Mouse (Mus musculus) embryonic facial prominence, embryonic 10.5 days (tissue): ENCODE results near the gene Sh3bp1. TPM values are rescaled to one million over a fixed set of nuclear protein-coding genes. Genes with fewer than 3 reads are reported as not detected.

Experiments
- DNase-seq: peaks from one replicate; pipeline ENCODE4 v3.0.0-alpha.2; 2017; ENCODE audit warnings: low spot score
- H3K27ac ChIP-seq: fragments of 300-500 bp; sonication (generic); replicated peaks from 2 replicates; pipeline ENCODE4 v1.5.1; 2016; ENCODE audit warnings: mild to moderate bottlenecking
- H3K27me3 ChIP-seq: fragments of 300-500 bp; sonication (generic); replicated peaks from 2 replicates; pipeline ENCODE4 v1.6.1; 2016; ENCODE audit warnings: low read depth, mild to moderate bottlenecking; ENCODE audit not compliant: poor library complexity, severe bottlenecking
- H3K36me3 ChIP-seq: fragments of 300-500 bp; sonication (generic); replicated peaks from 2 replicates; pipeline ENCODE4 v1.6.1; 2016; ENCODE audit warnings: mild to moderate bottlenecking, moderate library complexity
- H3K4me1 ChIP-seq: fragments of 300-500 bp; sonication (generic); 2 replicates; pipeline ENCODE4 v1.6.1; 2016
- H3K4me3 ChIP-seq: fragments of 300-500 bp; sonication (generic); 2 replicates; pipeline ENCODE4 v1.5.1; 2016; ENCODE audit warnings: mild to moderate bottlenecking, moderate library complexity
- H3K9me3 ChIP-seq: fragments of 300-500 bp; sonication (generic); 2 replicates; pipeline ENCODE4 v1.6.1; 2016; ENCODE audit warnings: mild to moderate bottlenecking
- WGBS: fragments of 180-500 bp; shearing (Covaris S2); methylation state at CpG from one replicate; pipeline ENCODE4 v1.1.7; 2016; 5-methylcytosine and 5-hydroxymethylcytosine counted together
- polyA plus RNA-seq: library from polyadenylated mRNA; unstranded; fragments of >200 nt; fragmentation: Nextera tagmentation; extraction: Ambion mirVana; gene quantifications from 2 replicates; pipeline ENCODE4 v1.2.1, GENCODE M21; 2016

The Sh3bp1 gene
- polyA plus RNA-seq, 1 experiment from 2014 or later = 35.6 TPM

DNA sequence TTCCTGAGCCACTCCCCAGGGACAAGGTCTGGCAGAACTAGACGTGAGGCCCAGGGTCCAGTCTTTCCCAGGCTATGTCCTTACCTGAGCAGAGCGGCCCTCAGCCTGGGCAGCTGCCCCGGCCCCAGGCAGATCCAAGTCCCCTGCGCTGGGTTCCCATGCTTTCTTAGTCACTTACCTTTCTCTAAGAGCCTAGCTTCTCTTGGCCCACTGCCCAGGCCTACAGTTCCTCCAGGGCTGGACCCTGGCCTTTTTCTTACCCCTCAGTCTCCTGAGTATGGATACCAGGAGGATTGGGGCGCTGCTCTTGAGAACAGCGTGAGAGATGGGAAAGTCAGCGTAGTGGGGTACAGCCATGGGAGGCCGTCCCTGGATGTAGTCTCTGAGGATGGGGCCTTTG lies 19.1 kb upstream of the Sh3bp1 start:
- no peaks in the 10 kb centered on the region for H3K9me3 ChIP-seq
- 95% methylated on average over 8 of the region's 8 CpGs for WGBS
- peaks cover 35% of the 10 kb centered on the region for H3K4me1 ChIP-seq
- no peak overlapping the region for H3K4me3 ChIP-seq
- H3K36me3 ChIP-seq = peaks cover 60% of the 10 kb centered on the region
- 0 out of 2 replicates have a peak overlapping the region, but pooled peaks have one; percentile 16 for H3K27ac ChIP-seq
- H3K27me3 ChIP-seq = no peaks in the 10 kb centered on the region
- DNase-seq = no peak

DNA sequence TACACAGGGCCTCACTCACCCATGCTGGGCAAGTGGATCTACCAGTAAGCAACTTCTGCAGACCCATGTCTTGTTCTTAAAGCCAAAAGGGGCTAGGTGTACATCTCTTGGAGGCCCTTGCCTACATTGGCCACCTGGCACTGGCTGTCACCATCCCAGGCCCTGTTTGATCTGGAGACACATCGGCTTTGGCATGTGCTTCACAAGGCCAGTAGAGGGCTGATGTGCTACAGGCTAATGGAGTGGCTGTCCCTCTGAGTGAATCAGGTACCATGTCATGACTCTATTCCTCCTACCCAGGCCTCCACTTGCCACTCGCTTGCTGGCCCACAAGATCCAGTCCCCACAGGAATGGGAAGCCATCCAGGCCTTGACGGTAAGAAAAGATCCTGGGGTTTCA lies 17.7 kb upstream of the Sh3bp1 start:
- Histone ChIP-seq H3K36me3 (peaks cover 74% of the 10 kb centered on the region), H3K4me3 (no peak overlapping the region), H3K27me3 (no peaks in the 10 kb centered on the region), H3K27ac (no peak overlapping the region), H3K9me3 (no peaks in the 10 kb centered on the region), H3K4me1 (peaks cover 22% of the 10 kb centered on the region)
- no peak for DNase-seq
- WGBS = 91% methylated on average over 3 of the region's 3 CpGs

DNA sequence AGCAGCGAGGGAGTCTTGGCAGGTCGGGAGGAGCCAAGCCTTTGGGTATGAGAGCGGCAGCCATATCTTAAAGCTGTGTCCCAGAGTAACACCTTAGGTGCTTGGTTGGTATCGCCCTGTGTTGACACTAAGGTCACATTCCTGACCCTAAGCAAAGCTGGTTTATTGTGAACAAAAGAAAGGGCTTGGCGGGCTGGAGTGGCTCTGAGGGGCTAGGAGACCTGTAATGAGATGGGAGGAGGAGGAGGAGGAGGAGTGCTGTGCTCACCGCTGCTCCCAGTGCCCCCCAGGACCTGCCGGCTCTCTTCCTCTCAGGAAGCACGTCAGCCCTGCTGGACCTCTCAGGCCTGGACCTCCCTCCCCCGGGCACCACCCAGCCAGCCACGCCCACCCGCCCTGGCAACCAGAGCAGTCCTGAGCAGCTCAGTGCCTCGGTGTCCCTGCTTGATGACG lies 10.1 kb upstream of the Sh3bp1 start:
- H3K27ac ChIP-seq = peak overlapping the region; percentile 77

DNA sequence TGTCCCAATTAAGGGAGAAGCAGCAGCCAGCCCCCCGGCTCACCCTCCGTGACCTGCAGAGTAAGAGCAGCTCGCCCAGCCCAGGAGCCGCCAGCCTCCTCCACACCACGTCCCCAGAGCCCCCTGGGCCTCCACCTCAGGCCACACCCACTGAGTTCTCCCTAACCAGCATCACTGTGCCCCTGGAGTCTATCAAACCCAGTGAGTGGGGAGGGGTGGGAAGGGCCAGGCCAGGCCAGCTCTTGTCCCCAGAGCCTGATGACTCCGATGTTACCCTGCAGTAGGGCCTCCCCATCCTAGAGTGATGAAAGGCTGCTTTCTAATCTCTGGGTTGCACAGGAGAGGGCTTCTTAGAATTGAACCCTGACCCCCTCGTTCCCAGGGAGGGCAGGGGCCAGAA lies 7.1 kb upstream of the Sh3bp1 start:
- Histone ChIP-seq H3K4me1 (peaks cover 73% of the 10 kb centered on the region), H3K27ac (0 out of 2 replicates have a peak overlapping the region, but pooled peaks have one; percentile 1), H3K36me3 (peaks cover 83% of the 10 kb centered on the region), H3K27me3 (no peaks in the 10 kb centered on the region), H3K4me3 (no peak overlapping the region), H3K9me3 (no peaks in the 10 kb centered on the region)
- no peak for DNase-seq
- 57% methylated on average over 7 of the region's 7 CpGs for WGBS

More for the DNA sequence above, 10.1 kb upstream of the Sh3bp1 start:
- H3K4me3 ChIP-seq = peak overlapping the region; percentile 1; the same call in 1 of the 2 replicates
- no peaks in the 10 kb centered on the region for H3K27me3 ChIP-seq
- WGBS = 21% methylated on average over 13 of the region's 13 CpGs
- H3K9me3 ChIP-seq = no peaks in the 10 kb centered on the region
- peaks cover 98% of the 10 kb centered on the region for H3K36me3 ChIP-seq
- peak; percentile 53 for DNase-seq
- peaks cover 44% of the 10 kb centered on the region for H3K4me1 ChIP-seq

DNA sequence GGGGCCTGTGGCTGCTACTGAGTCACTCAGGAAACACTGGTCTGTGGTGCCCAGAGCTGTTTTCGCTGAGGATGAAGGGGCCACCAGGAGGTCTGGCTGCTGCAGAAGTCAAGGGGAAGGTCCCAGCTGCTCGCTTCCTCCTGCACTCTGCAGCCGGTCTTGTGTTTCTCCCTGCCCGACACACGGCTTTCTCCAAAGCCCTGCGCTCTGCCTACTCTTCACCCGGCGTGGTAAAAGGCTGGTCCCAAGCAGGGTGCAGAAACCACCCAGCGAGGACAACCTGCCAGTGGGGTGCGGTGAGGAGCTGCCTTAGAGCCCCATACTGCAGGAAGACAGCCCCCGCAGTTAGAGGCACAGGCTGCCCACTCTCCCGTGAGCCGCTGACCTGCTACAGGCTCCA lies 4.8 kb upstream of the Sh3bp1 start:
- H3K27ac ChIP-seq = 0 out of 2 replicates have a peak overlapping the region, but pooled peaks have one; percentile 62
- 78% methylated on average over 13 of the region's 13 CpGs for WGBS
- no peaks in the 10 kb centered on the region for H3K9me3 ChIP-seq
- 0 out of 2 replicates have a peak overlapping the region, but pooled peaks have one; percentile 0 for H3K4me3 ChIP-seq
- 0 out of 2 replicates have a peak, but pooled peaks cover 9% of the 10 kb centered on the region for H3K27me3 ChIP-seq
- DNase-seq = no peak
- H3K4me1 ChIP-seq = peaks cover 82% of the 10 kb centered on the region
- H3K36me3 ChIP-seq = peaks cover 60% of the 10 kb centered on the region

DNA sequence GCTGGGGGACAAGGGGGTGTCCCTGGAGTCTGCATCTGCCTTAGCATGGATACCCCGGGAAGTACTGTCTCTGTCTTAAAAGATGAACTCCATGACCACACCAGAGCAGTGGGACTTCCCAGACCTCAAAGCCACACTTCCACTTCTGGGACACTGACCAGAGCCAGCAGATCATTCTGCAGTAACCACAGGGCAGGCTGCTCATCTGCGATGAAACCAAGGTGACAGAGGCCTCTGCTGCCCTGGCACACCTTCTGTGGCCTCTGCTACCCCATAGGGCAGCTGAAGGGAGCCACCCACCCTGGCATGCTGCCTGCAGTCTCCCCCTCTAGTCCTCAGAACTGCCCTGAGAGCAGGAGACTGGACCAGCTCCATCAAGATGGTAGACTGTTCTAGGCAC lies 3.8 kb upstream of the Sh3bp1 start:
- no peak for DNase-seq
- Histone ChIP-seq H3K36me3 (peaks cover 51% of the 10 kb centered on the region), H3K9me3 (no peaks in the 10 kb centered on the region), H3K4me1 (peaks cover 89% of the 10 kb centered on the region), H3K27me3 (0 out of 2 replicates have a peak, but pooled peaks cover 11% of the 10 kb centered on the region), H3K27ac (peak overlapping the region; percentile 2; the same call in 1 of the 2 replicates), H3K4me3 (no peak overlapping the region)
- WGBS = 83% methylated on average over 2 of the region's 2 CpGs

DNA sequence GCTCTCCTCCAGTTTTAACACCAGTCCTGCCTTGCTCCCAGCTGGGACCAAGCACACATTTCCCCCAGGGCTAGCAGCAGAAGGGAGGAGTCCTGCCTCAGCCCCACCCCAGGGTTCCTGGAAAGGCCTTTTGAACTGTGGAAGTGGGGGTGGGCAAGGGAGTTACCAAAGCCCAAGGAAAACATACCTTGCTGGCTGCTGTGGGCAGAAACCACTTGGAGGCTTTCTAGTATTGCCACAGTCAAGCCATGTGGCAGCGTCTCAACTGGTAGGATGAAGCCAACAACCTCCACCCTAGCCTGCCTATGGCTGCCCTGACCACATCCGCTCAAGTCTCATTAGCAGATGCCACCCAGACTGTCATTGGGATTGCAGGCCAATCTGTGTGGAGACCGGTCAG lies 3.4 kb upstream of the Sh3bp1 start:
- H3K9me3 ChIP-seq = no peaks in the 10 kb centered on the region
- H3K36me3 ChIP-seq = peaks cover 47% of the 10 kb centered on the region
- H3K4me3 ChIP-seq = no peak overlapping the region
- H3K4me1 ChIP-seq = peaks cover 94% of the 10 kb centered on the region
- 85% methylated on average over 3 of the region's 3 CpGs for WGBS
- H3K27ac ChIP-seq = peak overlapping the region; percentile 2
- DNase-seq = no peak
- 0 out of 2 replicates have a peak, but pooled peaks cover 15% of the 10 kb centered on the region for H3K27me3 ChIP-seq

DNA sequence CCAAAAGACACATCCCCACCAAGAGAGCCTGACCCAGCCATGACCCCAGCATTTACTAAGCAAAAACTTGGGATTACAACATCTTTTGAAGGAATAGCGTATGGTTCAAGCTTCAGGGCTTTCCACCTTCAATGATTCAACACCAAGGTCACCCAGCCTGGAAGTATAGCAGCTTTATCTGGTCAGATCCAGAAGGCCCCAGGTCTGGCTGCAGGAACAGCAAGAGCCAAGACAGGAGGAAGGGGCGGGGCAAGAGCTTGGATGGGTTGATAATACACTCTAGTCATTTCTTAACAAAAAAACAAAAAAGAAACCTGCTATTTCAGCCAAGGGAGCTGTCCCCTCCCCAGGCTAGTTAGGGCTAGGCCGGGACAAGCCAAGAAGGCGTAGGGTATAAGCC lies 2.1 kb upstream of the Sh3bp1 start:
- H3K27me3 ChIP-seq = 0 out of 2 replicates have a peak, but pooled peaks cover 24% of the 10 kb centered on the region
- DNase-seq = no peak
- peaks cover 42% of the 10 kb centered on the region for H3K36me3 ChIP-seq
- H3K27ac ChIP-seq = peak overlapping the region; percentile 19
- WGBS = 86% methylated on average over 4 of the region's 4 CpGs
- no peaks in the 10 kb centered on the region for H3K9me3 ChIP-seq
- H3K4me1 ChIP-seq = peaks cover 93% of the 10 kb centered on the region
- H3K4me3 ChIP-seq = no peak overlapping the region

DNA sequence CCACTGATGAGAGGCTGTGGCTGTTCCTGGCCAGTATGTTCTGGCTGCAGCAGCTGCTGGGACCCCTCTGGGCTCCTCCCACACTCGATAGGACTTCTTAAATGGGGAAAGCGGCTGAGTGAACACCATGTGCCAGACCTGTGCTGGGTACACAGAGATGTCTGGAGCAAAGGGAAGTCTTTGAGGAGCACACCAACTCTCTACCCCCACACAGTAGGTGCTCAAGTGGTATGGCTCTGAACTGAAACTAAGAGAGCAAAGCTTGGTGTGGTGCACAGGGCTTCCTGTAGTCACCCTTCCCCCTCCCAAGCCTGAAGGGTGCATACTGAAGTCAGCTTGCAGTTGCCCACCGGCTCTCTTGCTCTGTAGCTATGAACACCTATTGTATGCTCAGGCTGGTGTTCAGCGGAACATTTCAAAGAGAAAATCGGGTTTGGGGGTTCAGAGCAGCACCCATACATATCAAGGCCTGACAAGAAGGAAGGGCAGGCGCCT lies 1.0 kb upstream of the Sh3bp1 start:
- peak overlapping the region; percentile 87 for H3K27ac ChIP-seq
- H3K36me3 ChIP-seq = peaks cover 42% of the 10 kb centered on the region
- H3K9me3 ChIP-seq = no peaks in the 10 kb centered on the region
- peaks cover 82% of the 10 kb centered on the region for H3K4me1 ChIP-seq
- 0 out of 2 replicates have a peak, but pooled peaks cover 24% of the 10 kb centered on the region for H3K27me3 ChIP-seq
- WGBS = 57% methylated on average over 6 of the region's 6 CpGs
- peak overlapping the region; percentile 79 for H3K4me3 ChIP-seq
- DNase-seq = no peak

DNA sequence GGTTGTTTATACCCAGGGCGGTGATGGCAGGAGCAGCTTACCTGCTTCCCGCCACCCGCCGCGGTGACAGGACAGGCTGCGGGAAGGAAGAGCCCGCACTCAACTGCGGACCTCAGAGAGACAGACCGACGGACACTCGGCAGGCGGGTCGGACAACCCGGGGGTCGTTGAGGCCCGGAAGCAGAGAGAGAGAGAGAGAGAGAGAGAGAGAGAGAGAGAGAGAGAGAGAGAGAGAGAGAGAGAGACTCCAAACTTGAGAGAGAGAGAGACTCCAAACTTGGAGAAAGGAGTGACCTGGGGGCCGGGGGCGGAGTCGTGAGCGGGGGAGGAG lies 194 bp upstream of the Sh3bp1 start, which contains the start of gene Gm49510:
TSS of gene Gm49510 (plus strand) at position 259 of the 331 bp plus-strand sequence.
- peaks cover 42% of the 10 kb centered on the region for H3K36me3 ChIP-seq
- peak within 1 kb of the TSS; percentile 87 for H3K27ac ChIP-seq
- peak within 1 kb of the TSS; percentile 79 for H3K4me3 ChIP-seq
- peaks cover 74% of the 10 kb centered on the region for H3K4me1 ChIP-seq
- H3K9me3 ChIP-seq = no peaks in the 10 kb centered on the region
- peak; percentile 33 for DNase-seq
- WGBS = 2% methylated on average over 20 of the region's 20 CpGs
- 0 out of 2 replicates have a peak, but pooled peaks cover 24% of the 10 kb centered on the region for H3K27me3 ChIP-seq

DNA sequence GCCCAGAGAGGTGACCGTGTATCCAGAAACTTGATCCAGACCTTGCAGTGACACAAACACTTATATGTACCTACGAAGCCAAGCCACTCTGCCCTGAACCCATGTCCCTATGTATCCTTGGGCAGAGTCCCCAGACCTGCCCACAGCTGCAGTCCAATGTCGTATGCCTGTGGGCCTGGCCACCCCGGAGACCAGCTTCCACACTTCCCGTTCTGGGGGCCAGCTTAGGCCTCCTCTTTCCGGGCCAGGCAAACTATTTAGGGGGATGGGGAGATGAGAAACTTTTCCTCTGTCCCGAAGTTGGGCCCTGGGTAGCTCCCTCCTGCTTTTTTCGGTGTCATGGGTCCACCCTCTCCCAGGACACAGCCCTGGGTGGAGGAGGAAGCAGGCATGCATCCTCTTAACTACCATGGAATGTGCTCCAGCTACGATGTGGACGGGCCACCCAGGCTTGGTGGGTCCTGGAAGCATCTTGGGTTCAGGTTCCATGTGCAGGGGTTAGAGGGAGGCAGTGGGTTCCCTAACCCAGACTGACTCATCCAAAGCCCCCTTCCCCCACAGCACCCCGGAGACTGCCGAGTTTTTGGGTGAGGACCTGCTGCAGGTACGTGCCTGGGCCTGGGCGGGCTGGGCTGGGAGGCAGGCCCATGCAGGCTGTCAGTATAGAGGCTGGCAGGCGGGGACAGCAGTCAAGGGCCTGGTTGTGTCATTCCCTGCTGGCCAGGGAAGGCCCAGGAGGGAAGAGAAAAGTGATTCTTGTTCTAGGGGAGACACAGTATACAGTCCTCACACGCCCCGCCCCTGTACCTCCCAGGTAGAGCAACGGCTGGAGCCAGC lies 1.2 kb downstream of the Sh3bp1 start:
- Histone ChIP-seq H3K4me3 (peak overlapping the region; percentile 79), H3K9me3 (no peaks in the 10 kb centered on the region), H3K27ac (peak overlapping the region; percentile 87), H3K4me1 (peaks cover 61% of the 10 kb centered on the region), H3K36me3 (peaks cover 42% of the 10 kb centered on the region), H3K27me3 (0 out of 2 replicates have a peak, but pooled peaks cover 24% of the 10 kb centered on the region)
- WGBS = 16% methylated on average over 18 of the region's 18 CpGs
- peak; percentile 34 for DNase-seq

DNA sequence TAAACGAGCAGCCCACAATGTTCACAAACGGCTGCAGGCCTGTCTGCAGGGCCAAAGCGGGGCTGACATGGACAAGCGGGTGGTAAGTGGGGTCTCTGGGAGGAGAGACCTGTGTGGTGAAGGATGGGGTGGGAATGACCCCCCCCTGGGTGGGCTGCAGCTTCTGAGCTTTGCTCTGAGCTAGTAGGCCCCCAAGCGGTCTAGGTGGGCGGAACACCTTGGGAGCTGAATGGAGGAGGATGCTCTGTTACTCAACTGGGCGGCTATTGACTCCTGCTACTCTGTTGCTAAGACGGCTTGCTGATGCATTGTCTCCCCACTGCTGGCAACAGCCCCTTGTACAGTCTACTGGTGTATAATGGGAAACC lies 1.8 kb downstream of the Sh3bp1 start:
- H3K27me3 ChIP-seq = 0 out of 2 replicates have a peak, but pooled peaks cover 24% of the 10 kb centered on the region
- WGBS = 38% methylated on average over 8 of the region's 8 CpGs
- H3K36me3 ChIP-seq = peaks cover 47% of the 10 kb centered on the region
- H3K4me1 ChIP-seq = peaks cover 55% of the 10 kb centered on the region
- H3K27ac ChIP-seq = peak overlapping the region; percentile 87
- DNase-seq = peak; percentile 31
- H3K9me3 ChIP-seq = no peaks in the 10 kb centered on the region
- peak overlapping the region; percentile 79 for H3K4me3 ChIP-seq
